Mouse (Mus musculus) embryonic facial prominence, embryonic 11.5 days (tissue): Measurements from ENCODE around the gene Exoc6b. TPM values are rescaled to one million over a fixed set of nuclear protein-coding genes. Genes with fewer than 3 reads are reported as not detected.
A peak's percentile ranks its signal among the peaks of the same experiment; 100 is the strongest.

Experiments used
- ATAC-seq: fragments of 200-750 bp; cut with Nextera tagmentation; replicated peaks from 2 replicates; pipeline ENCODE4 v1.8.0; 2017; ENCODE audit warnings: low read depth; ENCODE audit not compliant: insufficient number of reproducible peaks, low FRiP score, low TSS enrichment
- DNase-seq: peaks from one replicate; pipeline ENCODE4 v3.0.0-alpha.2; 2015; ENCODE audit warnings: low spot score
- H3K27ac ChIP-seq: fragments of 300-500 bp; sonication (generic); replicated peaks from 2 replicates; pipeline ENCODE4 v1.5.1; 2014; ENCODE audit warnings: mild to moderate bottlenecking, low read depth, low read length, control low read depth
- H3K27me3 ChIP-seq: fragments of 300-500 bp; sonication (generic); 2 replicates; pipeline ENCODE4 v1.6.1; 2014; ENCODE audit warnings: mild to moderate bottlenecking, low read length, moderate library complexity, mixed read lengths; ENCODE audit not compliant: control insufficient read depth, insufficient read depth
- H3K36me3 ChIP-seq: fragments of 300-500 bp; sonication (generic); replicated peaks from 2 replicates; pipeline ENCODE4 v1.6.1; 2014; ENCODE audit warnings: low read depth, mild to moderate bottlenecking, low read length, moderate library complexity, mixed read lengths; ENCODE audit not compliant: control insufficient read depth, insufficient read depth
- H3K4me1 ChIP-seq: fragments of 300-500 bp; sonication (generic); 2 replicates; pipeline ENCODE4 v1.6.1; 2014; ENCODE audit warnings: low read length, mixed read lengths; ENCODE audit not compliant: control insufficient read depth, insufficient read depth
- H3K4me2 ChIP-seq: fragments of 300-500 bp; sonication (generic); 2 replicates; pipeline ENCODE4 v1.6.1; 2014; ENCODE audit warnings: low read depth, mild to moderate bottlenecking, control low read depth, low read length, moderate library complexity
- H3K4me3 ChIP-seq: fragments of 300-500 bp; sonication (generic); 2 replicates; pipeline ENCODE4 v1.5.1; 2014; ENCODE audit warnings: low read depth, low read length, control low read depth
- H3K9ac ChIP-seq: fragments of 300-500 bp; sonication (generic); replicated peaks from 2 replicates; pipeline ENCODE4 v1.6.1; 2014; ENCODE audit warnings: mild to moderate bottlenecking, control low read depth, low read length
- H3K9me3 ChIP-seq: fragments of 300-500 bp; sonication (generic); replicated peaks from 2 replicates; pipeline ENCODE4 v1.6.1; 2016; ENCODE audit warnings: mild to moderate bottlenecking, low read length, inconsistent platforms, mixed read lengths; ENCODE audit not compliant: control insufficient read depth
- WGBS: fragments of 180-500 bp; shearing (Covaris S2); extraction: QIAGEN DNeasy Blood & Tissue Kit; methylation state at CpG from one replicate; pipeline ENCODE4 v1.1.7; 2014; 5-methylcytosine and 5-hydroxymethylcytosine counted together
- polyA plus RNA-seq: library from polyadenylated mRNA; unstranded; fragments of >200 nt; fragmentation: Nextera tagmentation; extraction: Ambion mirVana; gene quantifications from 2 replicates; pipeline ENCODE4 v1.2.1, GENCODE M21; 2014

Exoc6b gene
- polyA plus RNA-seq, 1 experiment from 2014 or later: 36.0 TPM

GRCm38 (mm10) chr6:84693844-84694243 lies 375.5 kb downstream of the Exoc6b start:
- no peak for ATAC-seq
- WGBS: 66% methylated on average over 4 of the region's 4 CpGs

GRCm38 (mm10) chr6:84693204-84693603 lies 376.1 kb downstream of the Exoc6b start:
- H3K27ac ChIP-seq: no peak overlapping the region
- no peaks in the 10 kb centered on the region for H3K27me3 ChIP-seq
- DNase-seq (no peak), ATAC-seq (no peak)
- no peaks in the 10 kb centered on the region for H3K36me3 ChIP-seq
- no peak overlapping the region for H3K9ac ChIP-seq
- no peaks in the 10 kb centered on the region for H3K4me1 ChIP-seq
- no peaks in the 10 kb centered on the region for H3K9me3 ChIP-seq
- no peak overlapping the region for H3K4me2 ChIP-seq
- WGBS: 76% methylated on average over 2 of the region's 2 CpGs
- no peak overlapping the region for H3K4me3 ChIP-seq

More at GRCm38 (mm10) chr6:84693844-84694243, 375.5 kb downstream of the Exoc6b start:
- Histone ChIP-seq H3K9me3 (no peaks in the 10 kb centered on the region), H3K4me1 (no peaks in the 10 kb centered on the region), H3K4me3 (no peak overlapping the region), H3K27ac (no peak overlapping the region), H3K27me3 (no peaks in the 10 kb centered on the region), H3K4me2 (no peak overlapping the region), H3K36me3 (no peaks in the 10 kb centered on the region), H3K9ac (no peak overlapping the region)
- no peak for DNase-seq

- Histone ChIP-seq H3K27me3 (no peaks in the 10 kb centered on the region), H3K4me2 (no peak overlapping the region), H3K27ac (no peak overlapping the region), H3K4me1 (no peaks in the 10 kb centered on the region), H3K9me3 (no peaks in the 10 kb centered on the region), H3K36me3 (no peaks in the 10 kb centered on the region), H3K9ac (no peak overlapping the region), H3K4me3 (no peak overlapping the region)
- ATAC-seq: no peak
- no peak for DNase-seq
- WGBS: 74% methylated on average over 3 of the region's 3 CpGs
Observed at GRCm38 (mm10) chr6:84691907-84692306, 377.4 kb downstream of the Exoc6b start.

DNA sequence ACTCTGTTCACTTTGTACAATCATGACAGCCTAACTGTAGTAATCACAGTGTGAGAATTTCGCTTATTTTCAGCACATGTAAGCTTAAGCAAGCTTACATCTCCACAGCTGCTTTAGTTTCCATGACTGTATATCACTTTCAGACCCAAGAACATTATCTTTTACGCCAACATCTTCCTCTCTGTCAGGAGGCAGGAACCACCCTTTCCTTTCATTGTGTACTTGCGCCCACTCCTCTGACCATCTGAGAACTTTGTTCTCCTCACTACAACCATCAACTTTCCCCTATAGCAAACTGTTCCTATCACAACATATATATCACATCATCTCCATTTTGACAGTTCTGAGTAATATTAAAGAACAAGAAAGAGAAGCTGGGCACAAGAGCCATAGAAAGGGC lies 391.5 kb downstream of the Exoc6b start:
- no peak overlapping the region for H3K27ac ChIP-seq
- no peaks in the 10 kb centered on the region for H3K27me3 ChIP-seq
- H3K9ac ChIP-seq: no peak overlapping the region
- H3K4me3 ChIP-seq: no peak overlapping the region
- H3K36me3 ChIP-seq: no peaks in the 10 kb centered on the region
- H3K9me3 ChIP-seq: no peaks in the 10 kb centered on the region
- DNase-seq: no peak
- ATAC-seq: no peak
- no peak overlapping the region for H3K4me2 ChIP-seq
- 80% methylated on average over 3 of the region's 3 CpGs for WGBS
- no peaks in the 10 kb centered on the region for H3K4me1 ChIP-seq

DNA sequence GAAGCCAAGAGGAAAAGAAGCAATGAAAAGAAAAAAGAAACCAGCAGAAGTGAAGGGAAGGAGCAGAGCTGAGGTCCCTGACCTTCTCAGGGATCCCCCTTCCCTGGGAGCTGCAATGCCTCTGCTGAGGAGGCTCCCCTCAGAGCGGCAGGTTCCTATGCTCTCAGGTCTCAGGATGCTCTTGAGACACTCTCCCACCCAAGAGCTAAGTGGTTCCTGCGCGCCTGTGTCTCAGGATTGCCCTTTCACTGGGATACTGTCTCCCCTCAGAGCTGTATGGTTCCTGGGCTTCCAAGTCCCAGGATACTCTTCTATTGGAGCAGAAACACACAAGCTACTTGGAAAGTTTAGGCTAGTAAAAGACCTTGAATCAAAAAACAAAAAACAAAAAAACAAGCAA lies 394.4 kb downstream of the Exoc6b start:
- no peak overlapping the region for H3K9ac ChIP-seq
- ATAC-seq: no peak
- no peak overlapping the region for H3K4me2 ChIP-seq
- DNase-seq: no peak
- H3K4me1 ChIP-seq: no peaks in the 10 kb centered on the region
- no peak overlapping the region for H3K4me3 ChIP-seq
- WGBS: 87% methylated on average over 3 of the region's 3 CpGs
- H3K9me3 ChIP-seq: no peaks in the 10 kb centered on the region
- H3K36me3 ChIP-seq: no peaks in the 10 kb centered on the region
- H3K27ac ChIP-seq: no peak overlapping the region
- no peaks in the 10 kb centered on the region for H3K27me3 ChIP-seq

- no peak overlapping the region for H3K9ac ChIP-seq
- no peaks in the 10 kb centered on the region for H3K27me3 ChIP-seq
- H3K4me3 ChIP-seq: no peak overlapping the region
- H3K4me2 ChIP-seq: no peak overlapping the region
- WGBS: 81% methylated on average over 7 of the region's 7 CpGs
- no peak for ATAC-seq
- no peak overlapping the region for H3K27ac ChIP-seq
- H3K9me3 ChIP-seq: no peaks in the 10 kb centered on the region
- peak; percentile 52 for DNase-seq
- H3K4me1 ChIP-seq: no peaks in the 10 kb centered on the region
- H3K36me3 ChIP-seq: no peaks in the 10 kb centered on the region
Observed at GRCm38 (mm10) chr6:84674136-84674535, 395.2 kb downstream of the Exoc6b start.

DNA sequence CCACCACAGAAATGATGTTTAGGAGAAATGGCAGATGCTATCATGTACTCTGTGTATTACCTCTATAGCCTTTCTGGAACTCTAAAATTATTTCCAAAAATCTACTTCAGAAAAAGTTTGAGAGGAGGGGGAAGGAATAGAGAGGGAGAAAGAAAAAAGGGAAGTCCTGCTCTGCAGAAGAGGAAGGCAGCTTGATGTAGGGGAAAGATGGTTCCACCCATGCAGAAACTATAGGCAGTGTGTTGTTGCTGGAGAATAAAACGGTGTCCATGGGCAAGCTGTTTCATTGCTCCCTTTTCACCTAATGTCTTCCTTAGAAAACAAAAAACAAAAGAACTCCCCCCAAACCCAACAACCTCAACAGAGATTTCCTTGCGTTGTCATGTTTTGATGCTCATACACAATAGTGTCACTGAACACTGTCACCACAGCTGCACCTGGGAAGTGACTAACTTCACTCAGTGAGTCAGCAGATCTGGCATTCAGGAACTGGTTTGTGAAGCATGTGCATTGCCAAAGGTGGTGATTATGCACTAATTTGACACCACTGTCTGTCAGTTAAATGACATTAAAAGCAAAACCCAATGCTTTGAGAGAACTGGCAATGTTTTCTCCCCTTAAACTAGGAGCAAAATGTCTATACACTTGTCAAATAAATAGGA lies 407.7 kb downstream of the Exoc6b start:
- H3K36me3 ChIP-seq: no peaks in the 10 kb centered on the region
- H3K4me1 ChIP-seq: no peaks in the 10 kb centered on the region
- no peak overlapping the region for H3K9ac ChIP-seq
- no peak overlapping the region for H3K4me2 ChIP-seq
- WGBS: 75% methylated on average over 2 of the region's 2 CpGs
- no peaks in the 10 kb centered on the region for H3K27me3 ChIP-seq
- H3K9me3 ChIP-seq: no peaks in the 10 kb centered on the region
- H3K27ac ChIP-seq: no peak overlapping the region
- no peak for DNase-seq
- ATAC-seq: no peak
- no peak overlapping the region for H3K4me3 ChIP-seq

DNA sequence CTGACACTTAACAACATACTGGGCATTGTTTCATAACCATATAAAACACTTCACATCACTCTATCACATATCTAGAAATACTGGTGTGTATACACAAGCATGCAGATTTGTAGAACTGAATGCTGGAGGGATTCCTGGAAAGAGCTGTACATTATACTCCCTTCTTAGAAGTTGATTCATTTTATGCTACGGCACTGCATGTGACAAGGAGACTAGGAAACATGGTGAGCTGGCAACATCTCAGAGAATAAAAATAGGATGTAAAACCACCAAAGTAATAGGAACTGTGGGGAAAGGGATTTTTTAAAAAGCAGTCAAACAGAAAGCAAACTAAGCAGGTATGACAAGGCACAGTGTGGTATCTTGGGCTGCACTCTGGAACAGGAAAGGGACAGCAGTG lies 408.3 kb downstream of the Exoc6b start:
- ATAC-seq: no peak
- Histone ChIP-seq H3K27ac (no peak overlapping the region), H3K4me1 (no peaks in the 10 kb centered on the region), H3K27me3 (no peaks in the 10 kb centered on the region), H3K36me3 (no peaks in the 10 kb centered on the region), H3K9me3 (no peaks in the 10 kb centered on the region), H3K9ac (no peak overlapping the region), H3K4me2 (no peak overlapping the region), H3K4me3 (no peak overlapping the region)
- 95% methylated on average over 1 of the region's 1 CpGs for WGBS
- DNase-seq: no peak
